Mouse (Mus musculus) ES-Bruce4 (cell line): ENCODE results near the gene Smad3. TPM values are rescaled to one million over a fixed set of nuclear protein-coding genes. Genes with fewer than 3 reads are reported as not detected.
A peak's percentile ranks its signal among the peaks of the same experiment; 100 is the strongest.

Experiments used
- H3K27ac ChIP-seq: 2 replicates; pipeline ENCODE4 v1.5.1; 2012; ENCODE audit warnings: low read length, inconsistent platforms; ENCODE audit not compliant: insufficient read depth
- H3K27me3 ChIP-seq: 2 replicates; pipeline ENCODE4 v1.6.1; 2012; ENCODE audit warnings: mild to moderate bottlenecking, low read length, inconsistent platforms; ENCODE audit not compliant: control insufficient read depth, poor library complexity, insufficient read depth, severe bottlenecking
- H3K36me3 ChIP-seq: 2 replicates; pipeline ENCODE4 v1.6.1; 2012; ENCODE audit warnings: inconsistent platforms, mild to moderate bottlenecking, low read length, moderate library complexity; ENCODE audit not compliant: control insufficient read depth, poor library complexity, insufficient read depth, severe bottlenecking
- H3K4me1 ChIP-seq: one replicate; pipeline ENCODE4 v1.8.1; 2011; ENCODE audit warnings: low read length; ENCODE audit not compliant: control insufficient read depth, insufficient read depth
- H3K4me3 ChIP-seq: 2 replicates; pipeline ENCODE4 v1.5.1; 2011; ENCODE audit warnings: low read depth, mild to moderate bottlenecking, low read length
- H3K9ac ChIP-seq: 2 replicates; pipeline ENCODE4 v1.6.1; 2012; ENCODE audit warnings: low read depth, mild to moderate bottlenecking, inconsistent platforms; ENCODE audit not compliant: poor library complexity, severe bottlenecking
- H3K9me3 ChIP-seq: replicated peaks from 2 replicates; pipeline ENCODE4 v1.6.1; 2012; ENCODE audit warnings: mild to moderate bottlenecking, low read length, inconsistent platforms; ENCODE audit not compliant: control insufficient read depth, poor library complexity, insufficient read depth, severe bottlenecking
- CTCF ChIP-seq: IDR thresholded peaks from one replicate; pipeline ENCODE4 v1.8.1; 2011; ENCODE audit warnings: low read depth, low read length
- EP300 ChIP-seq: IDR thresholded peaks from 2 replicates; pipeline ENCODE4 v1.6.1; 2011; ENCODE audit warnings: low read depth, low read length; ENCODE audit not compliant: insufficient read depth
- POLR2A ChIP-seq: IDR thresholded peaks from one replicate; pipeline ENCODE4 v1.8.1; 2011; ENCODE audit warnings: low read length; ENCODE audit not compliant: insufficient read depth
- polyA plus RNA-seq: library from polyadenylated mRNA; stranded (reverse); fragments of >200 nt; gene quantifications from 2 replicates; pipeline ENCODE4 v1.2.4, GENCODE M21; 2011; ENCODE audit warnings: low read depth; ENCODE audit not compliant: missing spikeins, insufficient read depth, insufficient read length

The Smad3 gene
- polyA plus RNA-seq, 1 experiment: 25.7 TPM

DNA sequence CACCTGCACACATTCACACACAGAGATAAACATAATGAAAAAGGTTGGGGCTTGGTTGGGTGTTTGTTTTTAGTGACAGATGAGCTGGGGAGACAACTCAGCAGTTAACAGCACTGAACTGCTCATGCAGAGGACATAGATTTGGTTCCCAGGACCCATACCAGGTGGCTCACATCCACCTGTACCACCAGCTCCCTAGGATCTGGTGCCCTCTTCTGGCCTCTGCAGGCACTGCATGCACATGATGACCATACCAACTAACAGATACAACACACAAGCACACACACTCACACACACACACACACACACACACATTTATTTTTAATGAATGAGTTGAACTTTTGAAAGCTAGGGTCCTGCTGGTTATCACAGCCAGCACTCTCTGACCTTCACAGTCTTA is 48.5 kb downstream of the Smad3 start:
- no peaks in the 10 kb centered on the region for H3K27me3 ChIP-seq
- H3K36me3 ChIP-seq: no peaks in the 10 kb centered on the region
- no peaks in the 10 kb centered on the region for H3K9me3 ChIP-seq
- H3K4me1 ChIP-seq: no peaks in the 10 kb centered on the region
- no peak overlapping the region for H3K27ac ChIP-seq
- TF ChIP-seq CTCF (peak; percentile 39), EP300 (no peak)
- H3K4me3 ChIP-seq: no peak overlapping the region
- H3K9ac ChIP-seq: no peak overlapping the region

DNA sequence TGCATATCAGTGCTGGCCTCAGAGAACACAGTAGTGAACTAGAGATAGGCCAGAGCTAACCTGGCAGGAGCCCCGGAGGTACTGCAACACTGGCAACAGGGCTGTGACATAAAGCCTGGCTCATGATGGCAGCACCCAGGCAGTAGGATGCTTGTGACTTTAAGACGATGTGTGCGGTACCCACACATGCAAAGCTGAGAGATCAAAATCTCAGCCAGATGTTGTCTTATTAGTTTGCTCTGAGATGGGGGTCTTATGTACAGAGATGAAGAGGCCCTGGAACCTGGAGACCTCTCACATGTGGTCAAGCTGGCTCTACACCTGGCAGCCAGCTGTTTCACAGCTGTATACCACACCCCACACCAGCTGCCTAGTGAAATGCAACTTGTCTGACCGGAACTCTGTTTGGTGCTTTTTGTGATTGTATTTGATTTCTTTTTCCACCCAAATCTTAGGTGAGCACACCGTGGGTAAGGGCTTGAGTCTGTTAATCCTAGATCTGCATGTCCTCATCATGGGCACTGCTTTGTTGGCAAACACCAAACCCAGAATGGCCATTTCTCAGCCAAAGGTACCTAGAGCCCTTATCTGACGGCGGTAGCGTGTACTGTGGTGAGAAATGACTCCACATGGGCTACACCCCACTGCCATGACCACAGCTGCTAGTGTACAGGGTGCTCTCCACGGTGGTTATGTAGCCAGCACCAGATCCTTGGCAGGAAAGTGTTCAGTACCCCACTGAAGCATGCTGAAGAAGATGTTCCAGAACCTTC is 49.8 kb downstream of the Smad3 start:
- H3K36me3 ChIP-seq: no peaks in the 10 kb centered on the region
- H3K9me3 ChIP-seq: no peaks in the 10 kb centered on the region
- H3K4me3 ChIP-seq: no peak overlapping the region
- H3K9ac ChIP-seq: no peak overlapping the region
- H3K27ac ChIP-seq: no peak overlapping the region
- no peaks in the 10 kb centered on the region for H3K27me3 ChIP-seq
- H3K4me1 ChIP-seq: no peaks in the 10 kb centered on the region
- TF ChIP-seq CTCF: no peak
- TF ChIP-seq POLR2A: no peak
- TF ChIP-seq EP300: no peak

DNA sequence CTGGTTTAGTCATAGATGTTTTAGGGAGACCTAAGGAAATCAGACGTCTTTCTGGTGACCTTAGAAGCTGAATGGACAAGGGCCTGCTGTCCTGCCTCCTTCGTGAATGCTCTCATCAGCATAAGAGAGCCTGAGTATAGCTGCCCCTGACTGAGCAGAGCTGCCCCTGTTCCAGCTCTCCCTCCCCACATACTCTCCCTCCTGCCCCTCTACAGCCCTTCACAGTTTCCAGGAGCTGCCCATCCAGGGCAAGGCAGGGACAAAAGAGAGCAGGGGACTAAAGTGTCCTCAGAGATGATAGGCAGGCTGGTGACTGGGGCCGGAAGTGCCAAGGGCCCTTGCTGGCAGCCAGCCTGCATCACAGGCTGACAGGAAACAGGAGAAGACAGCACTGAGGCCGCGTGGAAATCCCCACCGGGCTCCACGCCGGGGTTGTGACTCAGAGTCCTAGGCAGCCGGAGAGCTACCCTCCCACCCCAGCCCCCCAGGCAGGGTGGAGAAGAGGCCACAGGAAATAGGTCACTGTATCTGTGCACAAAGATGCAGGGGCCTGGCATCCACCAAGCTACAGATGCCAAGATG is 51.6 kb downstream of the Smad3 start:
- Histone ChIP-seq H3K4me3 (no peak overlapping the region), H3K36me3 (no peaks in the 10 kb centered on the region), H3K27ac (no peak overlapping the region), H3K9ac (no peak overlapping the region), H3K9me3 (no peaks in the 10 kb centered on the region), H3K27me3 (no peaks in the 10 kb centered on the region), H3K4me1 (no peaks in the 10 kb centered on the region)
- TF ChIP-seq EP300 (no peak), POLR2A (no peak)

DNA sequence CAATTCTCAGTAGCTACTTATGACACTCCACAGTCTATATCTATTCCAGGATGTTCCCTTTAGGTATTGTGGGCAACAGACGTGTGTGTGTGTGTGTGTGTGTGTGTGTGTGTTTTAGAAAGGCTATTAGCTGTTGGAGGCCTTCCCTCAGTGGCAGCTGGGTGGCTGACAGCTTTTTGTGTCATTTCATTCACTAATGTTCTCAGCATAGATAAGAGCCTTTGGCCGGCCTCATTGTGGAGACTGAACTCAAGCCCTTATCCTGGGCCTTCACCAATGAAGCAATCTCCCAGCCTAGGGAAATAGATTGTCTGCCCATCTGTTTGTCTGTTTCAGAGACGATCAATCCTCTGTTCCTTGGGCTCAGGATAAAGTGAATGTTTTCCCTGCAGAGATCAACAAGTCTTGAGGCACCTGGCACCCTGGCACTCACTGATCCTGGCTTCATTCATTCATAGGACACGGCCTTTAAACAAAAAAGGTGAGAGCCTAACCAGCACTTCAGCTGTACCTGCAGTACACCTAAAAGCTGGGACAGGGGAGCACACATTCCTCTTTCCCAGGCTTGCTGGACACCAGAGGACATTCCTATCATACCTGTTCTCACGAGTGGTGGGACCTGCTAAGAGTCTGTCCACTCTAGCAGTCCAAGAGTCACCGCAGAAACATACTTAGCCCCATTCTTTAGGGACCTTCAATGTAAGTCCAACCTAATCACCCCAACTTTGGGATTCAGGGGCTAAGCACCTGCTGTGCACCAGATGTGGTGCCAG is 52.6 kb downstream of the Smad3 start:
- no peaks in the 10 kb centered on the region for H3K27me3 ChIP-seq
- H3K4me3 ChIP-seq: no peak overlapping the region
- H3K36me3 ChIP-seq: no peaks in the 10 kb centered on the region
- no peaks in the 10 kb centered on the region for H3K4me1 ChIP-seq
- TF ChIP-seq CTCF (no peak), POLR2A (no peak), EP300 (no peak)
- no peaks in the 10 kb centered on the region for H3K9me3 ChIP-seq
- H3K27ac ChIP-seq: no peak overlapping the region
- H3K9ac ChIP-seq: no peak overlapping the region

DNA sequence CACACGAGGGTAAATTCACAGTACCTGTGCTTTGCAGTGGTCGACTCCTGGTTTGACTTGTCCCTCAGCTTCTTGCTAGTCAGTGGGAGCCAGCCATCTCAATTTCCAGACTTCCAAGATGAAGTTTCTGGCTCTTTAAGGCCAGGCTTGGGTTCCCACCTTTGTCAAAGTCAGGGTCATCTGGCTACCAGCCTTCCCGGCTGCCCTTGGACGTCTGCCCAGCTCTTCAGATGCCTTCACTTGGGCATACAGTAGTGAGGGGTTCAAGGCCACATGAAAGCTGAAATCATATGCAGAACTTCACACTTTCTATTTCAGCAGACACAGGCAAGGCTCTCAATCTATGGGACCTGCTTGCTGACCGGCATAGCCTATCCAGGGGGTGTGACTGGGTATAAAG is 53.7 kb downstream of the Smad3 start:
- no peak for TF ChIP-seq EP300
- no peak for TF ChIP-seq POLR2A
- TF ChIP-seq CTCF: no peak
- Histone ChIP-seq H3K27ac (no peak overlapping the region), H3K4me3 (no peak overlapping the region), H3K27me3 (no peaks in the 10 kb centered on the region), H3K9ac (no peak overlapping the region), H3K9me3 (no peaks in the 10 kb centered on the region), H3K36me3 (no peaks in the 10 kb centered on the region), H3K4me1 (no peaks in the 10 kb centered on the region)

DNA sequence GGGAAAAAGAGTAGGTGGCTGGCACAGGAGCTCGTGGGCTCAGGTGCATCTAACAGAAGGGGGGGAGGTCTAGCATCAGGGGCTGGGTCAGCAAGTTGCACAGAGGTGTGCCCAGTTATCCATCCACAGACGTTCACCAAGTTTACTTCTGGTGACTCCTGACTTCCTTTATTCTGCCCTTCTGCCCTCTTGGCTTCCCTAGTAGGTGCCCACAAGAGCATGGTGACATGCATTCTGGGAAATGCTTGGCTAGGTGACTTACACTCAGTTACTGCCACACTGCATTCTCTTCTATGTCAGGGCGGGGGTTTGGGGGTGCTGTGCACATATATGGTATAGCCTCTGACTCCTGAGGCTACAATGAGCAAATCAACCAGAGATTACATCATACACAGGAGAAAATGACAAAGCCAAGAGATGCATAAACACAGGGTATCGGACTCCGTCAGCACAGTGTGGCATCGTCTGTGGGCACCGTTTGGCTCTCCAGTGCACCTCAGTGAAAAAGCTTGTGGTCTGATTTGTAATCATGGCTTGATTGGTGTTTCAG is 54.5 kb downstream of the Smad3 start:
- Histone ChIP-seq H3K27ac (no peak overlapping the region), H3K27me3 (no peaks in the 10 kb centered on the region), H3K4me1 (no peaks in the 10 kb centered on the region), H3K36me3 (no peaks in the 10 kb centered on the region), H3K9ac (no peak overlapping the region), H3K4me3 (no peak overlapping the region), H3K9me3 (no peaks in the 10 kb centered on the region)
- no peak for TF ChIP-seq EP300
- TF ChIP-seq CTCF: no peak
- no peak for TF ChIP-seq POLR2A
